Mouse (Mus musculus) lung, embryonic 15.5 days (tissue): ENCODE results near the gene Pcgf6. TPM values are rescaled to one million over a fixed set of nuclear protein-coding genes. Genes with fewer than 3 reads are reported as not detected.
"Not testable (repeated sequence)": the region's sequence is repeated elsewhere in the genome, so short reads cannot be mapped to it uniquely, and the experiment has no call there.

Source experiments
- ATAC-seq: fragments of 200-750 bp; cut with Nextera tagmentation; 2 replicates; pipeline ENCODE4 v1.8.0; 2017; ENCODE audit warnings: moderate number of reproducible peaks, borderline replicate concordance; ENCODE audit not compliant: low FRiP score, low TSS enrichment; ENCODE audit errors: extremely low read depth
- H3K27ac ChIP-seq: fragments of 300-500 bp; sonication (generic); 2 replicates; pipeline ENCODE4 v1.5.1; 2015; ENCODE audit warnings: moderate library complexity, mild to moderate bottlenecking, inconsistent platforms
- H3K27me3 ChIP-seq: fragments of 300-500 bp; sonication (generic); 2 replicates; pipeline ENCODE4 v1.6.1; 2015; ENCODE audit warnings: inconsistent platforms
- H3K36me3 ChIP-seq: fragments of 300-500 bp; sonication (generic); 2 replicates; pipeline ENCODE4 v1.6.1; 2015; ENCODE audit warnings: inconsistent platforms
- H3K4me1 ChIP-seq: fragments of 300-500 bp; sonication (generic); 2 replicates; pipeline ENCODE4 v1.6.1; 2015; ENCODE audit warnings: inconsistent platforms
- H3K4me2 ChIP-seq: fragments of 300-500 bp; sonication (generic); 2 replicates; pipeline ENCODE4 v1.6.1; 2015; ENCODE audit warnings: inconsistent platforms, mild to moderate bottlenecking, moderate library complexity
- H3K4me3 ChIP-seq: fragments of 300-500 bp; sonication (generic); 2 replicates; pipeline ENCODE4 v1.5.1; 2015; ENCODE audit warnings: mild to moderate bottlenecking, inconsistent platforms
- H3K9ac ChIP-seq: fragments of 300-500 bp; sonication (generic); 2 replicates; pipeline ENCODE4 v1.6.1; 2015; ENCODE audit warnings: inconsistent platforms
- H3K9me3 ChIP-seq: fragments of 300-500 bp; sonication (generic); 2 replicates; pipeline ENCODE4 v1.6.1; 2016; ENCODE audit warnings: inconsistent platforms
- WGBS: fragments of 180-500 bp; shearing (Covaris S2); methylation state at CpG from one replicate; pipeline ENCODE4 v1.1.7; 2015; 5-methylcytosine and 5-hydroxymethylcytosine counted together
- polyA plus RNA-seq: library from polyadenylated mRNA; unstranded; fragments of >200 nt; fragmentation: Nextera tagmentation; extraction: Ambion mirVana; gene quantifications from 2 replicates; pipeline ENCODE4 v1.2.1, GENCODE M21; 2015

Pcgf6 gene
- polyA plus RNA-seq, 1 experiment from 2014 or later = 19.3 TPM

DNA sequence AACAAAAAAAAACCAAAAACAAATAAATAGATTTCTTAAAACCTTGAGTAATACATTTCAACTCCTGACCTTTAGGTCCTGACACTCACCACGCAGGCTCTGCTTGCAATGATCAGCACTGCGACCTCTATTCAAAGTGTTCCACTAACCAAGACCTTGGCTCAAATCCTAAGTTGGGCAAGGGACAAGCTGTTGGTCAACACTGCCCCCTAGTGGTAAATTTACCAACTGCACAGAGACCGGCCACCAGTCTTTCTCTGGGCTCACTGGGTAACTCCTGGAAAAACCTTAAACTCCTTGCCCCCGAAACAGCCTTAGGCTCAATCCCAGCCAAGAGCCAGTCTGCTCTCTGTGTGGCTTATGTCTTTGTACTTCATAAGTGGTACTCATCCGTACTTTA is 59.6 kb downstream of the Pcgf6 start:
- Histone ChIP-seq H3K9ac (no peak overlapping the region), H3K4me2 (no peak overlapping the region), H3K27me3 (no peaks in the 10 kb centered on the region), H3K9me3 (no peaks in the 10 kb centered on the region), H3K4me3 (no peak overlapping the region), H3K27ac (no peak overlapping the region), H3K4me1 (peaks cover 24% of the 10 kb centered on the region), H3K36me3 (no peaks in the 10 kb centered on the region)
- 9% methylated on average over 5 of the region's 5 CpGs for whole genome bisulfite sequencing
- no peak for ATAC-seq

DNA sequence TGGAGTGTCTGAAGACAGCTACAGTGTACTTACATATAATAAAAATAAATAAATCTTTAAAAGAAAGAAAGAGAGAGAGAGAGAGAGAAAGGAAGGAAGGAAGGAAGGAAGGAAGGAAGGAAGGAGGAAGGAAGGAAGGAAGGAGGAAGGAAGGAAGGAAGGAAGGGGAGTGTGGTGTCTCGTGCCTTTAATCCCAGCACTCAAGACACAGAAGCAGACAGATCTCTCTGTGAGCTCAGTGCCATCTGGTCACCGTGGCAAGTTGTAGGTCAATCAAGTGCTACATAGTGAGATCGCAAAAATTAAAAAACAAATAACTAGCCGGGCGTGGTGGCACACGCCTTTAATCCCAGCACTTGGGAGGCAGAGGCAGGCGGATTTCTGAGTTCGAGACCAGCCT is 60.1 kb downstream of the Pcgf6 start:
- H3K4me3 ChIP-seq, ATAC-seq, H3K27ac ChIP-seq, H3K36me3 ChIP-seq, H3K27me3 ChIP-seq, H3K9me3 ChIP-seq, H3K9ac ChIP-seq, H3K4me2 ChIP-seq: not testable (repeated sequence)
- peaks cover 24% of the 10 kb centered on the region for H3K4me1 ChIP-seq
- WGBS = 75% methylated on average over 8 of the region's 8 CpGs

DNA sequence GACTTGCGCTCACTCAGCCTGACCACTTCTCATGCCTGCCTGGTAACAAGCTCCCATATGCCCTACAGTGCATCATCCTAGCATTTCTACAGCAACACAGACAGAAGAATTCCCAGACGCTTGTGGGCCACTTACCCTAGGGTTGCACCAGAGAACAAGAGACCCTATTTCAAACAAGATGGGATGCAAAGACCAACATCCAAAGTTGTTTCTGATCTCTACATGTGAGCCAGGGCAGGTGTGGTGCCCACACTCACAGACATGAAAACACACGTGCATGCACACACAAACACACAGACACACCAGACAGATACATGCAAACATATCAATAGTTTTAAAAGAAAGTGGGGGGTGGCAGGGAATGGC is 60.6 kb downstream of the Pcgf6 start:
- 81% methylated on average over 3 of the region's 3 CpGs for WGBS
- ATAC-seq = no peak
- Histone ChIP-seq H3K27me3 (no peaks in the 10 kb centered on the region), H3K27ac (0 out of 2 replicates have a peak overlapping the region, but pooled peaks have one; percentile 85), H3K4me3 (no peak overlapping the region), H3K9ac (no peak overlapping the region), H3K9me3 (no peaks in the 10 kb centered on the region), H3K4me2 (no peak overlapping the region), H3K4me1 (peaks cover 24% of the 10 kb centered on the region), H3K36me3 (no peaks in the 10 kb centered on the region)

GRCm38 (mm10) chr19:46989479-46990152 is 61.1 kb downstream of the Pcgf6 start:
- H3K27me3 ChIP-seq = no peaks in the 10 kb centered on the region
- H3K9ac ChIP-seq = no peak overlapping the region
- H3K4me2 ChIP-seq = no peak overlapping the region
- H3K27ac ChIP-seq = peak overlapping the region; percentile 85
- no peaks in the 10 kb centered on the region for H3K9me3 ChIP-seq
- H3K4me3 ChIP-seq = no peak overlapping the region
- H3K4me1 ChIP-seq = peaks cover 29% of the 10 kb centered on the region
- H3K36me3 ChIP-seq = no peaks in the 10 kb centered on the region
- 62% methylated on average over 20 of the region's 20 CpGs for WGBS
- no peak for ATAC-seq

DNA sequence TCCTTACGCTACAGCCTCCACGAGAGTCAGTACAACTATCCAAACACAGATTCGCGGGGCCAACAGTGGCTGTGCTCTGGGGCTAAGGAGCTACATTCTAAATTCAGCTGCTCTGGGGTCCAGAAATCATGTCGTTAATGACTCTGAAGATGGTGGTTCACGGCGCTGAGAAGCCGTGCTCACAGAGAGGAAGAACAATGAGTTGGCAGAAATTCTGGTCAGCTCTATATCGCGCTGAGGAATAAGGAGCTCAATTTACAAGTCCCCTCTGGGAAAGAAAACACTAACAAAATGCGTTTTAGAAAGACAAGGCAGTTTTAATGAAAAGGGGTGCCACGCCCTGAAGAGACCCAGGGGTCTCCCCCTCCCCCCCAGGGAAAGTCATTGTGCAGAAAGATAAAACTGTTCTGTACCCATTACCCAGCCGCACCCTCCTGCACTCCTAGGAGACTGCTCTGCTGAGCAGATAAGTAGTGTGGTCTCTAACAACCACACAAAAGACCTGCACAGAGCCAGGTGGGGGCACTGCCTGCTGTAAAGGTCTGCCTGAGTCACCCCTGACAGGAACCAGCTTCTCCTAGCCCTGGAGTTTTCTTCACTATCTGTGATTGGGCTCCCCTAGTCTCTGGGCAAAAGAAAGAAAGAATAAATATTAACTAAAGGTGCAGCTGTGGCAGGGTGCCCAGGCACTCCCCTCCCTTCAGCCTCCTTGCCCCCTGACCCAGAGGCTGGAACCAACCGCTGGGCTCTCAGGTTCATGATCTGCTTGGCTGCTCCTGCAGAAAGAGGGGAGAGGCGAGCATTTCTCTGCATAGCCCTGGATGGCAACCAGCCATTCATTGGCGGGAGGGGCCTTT is 62.2 kb downstream of the Pcgf6 start:
- H3K4me1 ChIP-seq = peaks cover 38% of the 10 kb centered on the region
- ATAC-seq = peak; percentile 77
- H3K9ac ChIP-seq = no peak overlapping the region
- no peaks in the 10 kb centered on the region for H3K36me3 ChIP-seq
- 52% methylated on average over 16 of the region's 16 CpGs for WGBS
- peak overlapping the region; percentile 13 for H3K4me2 ChIP-seq
- no peaks in the 10 kb centered on the region for H3K27me3 ChIP-seq
- H3K9me3 ChIP-seq = no peaks in the 10 kb centered on the region
- H3K4me3 ChIP-seq = no peak overlapping the region
- peak overlapping the region; percentile 85 for H3K27ac ChIP-seq

DNA sequence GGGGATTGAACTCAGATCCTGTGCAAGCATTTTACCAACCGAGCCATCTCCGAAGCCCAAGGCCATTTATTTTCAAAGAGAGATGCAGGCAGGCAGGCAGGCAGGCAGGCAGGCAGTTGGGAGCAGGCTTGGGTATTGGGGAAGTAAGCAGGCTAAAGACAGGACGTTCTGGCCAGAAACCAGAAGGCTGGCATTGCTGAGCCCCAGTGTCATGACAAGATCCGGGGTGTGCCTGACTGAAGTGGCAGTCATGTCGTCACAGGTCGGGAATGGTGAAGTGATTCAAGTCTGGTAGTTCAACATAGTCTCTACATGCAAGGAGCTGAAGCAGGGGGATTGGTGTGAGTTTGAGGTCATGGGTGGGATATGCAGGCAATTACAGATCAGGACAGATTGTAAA is 63.1 kb downstream of the Pcgf6 start:
- H3K27me3 ChIP-seq = no peaks in the 10 kb centered on the region
- no peak overlapping the region for H3K4me2 ChIP-seq
- no peak overlapping the region for H3K4me3 ChIP-seq
- no peaks in the 10 kb centered on the region for H3K36me3 ChIP-seq
- no peaks in the 10 kb centered on the region for H3K9me3 ChIP-seq
- no peak for ATAC-seq
- peak overlapping the region; percentile 85 for H3K27ac ChIP-seq
- WGBS = 51% methylated on average over 6 of the region's 6 CpGs
- H3K9ac ChIP-seq = no peak overlapping the region
- peaks cover 38% of the 10 kb centered on the region for H3K4me1 ChIP-seq

GRCm38 (mm10) chr19:46984726-46985622 is 65.7 kb downstream of the Pcgf6 start:
- Histone ChIP-seq H3K4me1 (peaks cover 38% of the 10 kb centered on the region), H3K27ac (no peak overlapping the region), H3K4me2 (no peak overlapping the region), H3K9me3 (no peaks in the 10 kb centered on the region), H3K27me3 (no peaks in the 10 kb centered on the region), H3K36me3 (no peaks in the 10 kb centered on the region), H3K9ac (no peak overlapping the region), H3K4me3 (no peak overlapping the region)
- 67% methylated on average over 13 of the region's 13 CpGs for WGBS
- no peak for ATAC-seq

DNA sequence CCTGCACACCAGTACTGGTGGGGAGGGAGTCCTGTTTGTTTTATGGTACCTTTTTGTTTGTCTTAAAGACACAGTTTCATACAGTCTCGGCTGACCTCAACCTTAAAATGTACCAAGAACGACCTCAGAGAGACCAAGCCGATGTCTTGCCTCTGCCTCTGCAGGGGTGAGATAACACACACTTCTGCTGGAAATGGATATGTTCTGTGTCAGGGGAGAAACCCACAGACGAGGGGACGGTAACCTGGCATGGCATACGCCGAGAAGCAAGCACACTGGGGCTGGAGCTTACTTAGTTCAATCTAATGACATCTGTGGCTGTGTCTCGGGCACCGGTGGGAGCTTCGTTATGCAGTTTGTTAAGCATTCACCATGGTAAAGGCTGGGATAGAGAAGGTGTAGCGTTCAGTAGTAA is 66.7 kb downstream of the Pcgf6 start:
- Histone ChIP-seq H3K9ac (no peak overlapping the region), H3K36me3 (no peaks in the 10 kb centered on the region), H3K4me1 (peaks cover 33% of the 10 kb centered on the region), H3K27me3 (no peaks in the 10 kb centered on the region), H3K9me3 (no peaks in the 10 kb centered on the region), H3K27ac (peak overlapping the region; percentile 68), H3K4me3 (no peak overlapping the region), H3K4me2 (no peak overlapping the region; the same call in 1 of the 2 replicates)
- no peak for ATAC-seq
- WGBS = 32% methylated on average over 11 of the region's 11 CpGs

Other genes with a start within 250 kb of the Pcgf6 start
- gene Ina, start 36.2 kb downstream of the Pcgf6 start, polyA plus RNA-seq = 1.0 and 2.3 TPM in 2 replicates
- gene Nt5c2, start 35.8 kb downstream of the Pcgf6 start, polyA plus RNA-seq = 85.4 and 86.0 TPM in 2 replicates
- gene Taf5, start 16.8 kb upstream of the Pcgf6 start, polyA plus RNA-seq = 5.2 and 5.3 TPM in 2 replicates
- gene Usmg5, start 39.7 kb upstream of the Pcgf6 start, polyA plus RNA-seq = 1,008 and 1,027 TPM in 2 replicates
- 7.8 and 8.3 TPM in 2 replicates for gene Pdcd11, start 39.9 kb upstream of the Pcgf6 start, polyA plus RNA-seq
- 7.1 and 9.7 TPM in 2 replicates for gene Calhm2, start 87.4 kb upstream of the Pcgf6 start, polyA plus RNA-seq
- not detected in 2 replicates for gene Calhm1, start 93.3 kb upstream of the Pcgf6 start, polyA plus RNA-seq
- not detected in 2 replicates for gene Calhm3, start 106.9 kb upstream of the Pcgf6 start, polyA plus RNA-seq
- gene Neurl1a, start 127.9 kb upstream of the Pcgf6 start, polyA plus RNA-seq = 6.1 and 6.3 TPM in 2 replicates